Mouse (Mus musculus) liver, embryonic 16.5 days (tissue): ENCODE measurements around the gene Olfr68. TPM values are rescaled to one million over a fixed set of nuclear protein-coding genes. Genes with fewer than 3 reads are reported as not detected.
"Not testable (repeated sequence)": the region's sequence is repeated elsewhere in the genome, so short reads cannot be mapped to it uniquely, and the experiment has no call there.

ENCODE experiments used
- ATAC-seq: fragments of 200-750 bp; cut with Nextera tagmentation; 2 replicates; pipeline ENCODE4 v1.8.0; 2017; ENCODE audit warnings: low read depth, mild to moderate bottlenecking, moderate number of reproducible peaks, moderate library complexity
- H3K27ac ChIP-seq: fragments of 300-500 bp; sonication (generic); 2 replicates; pipeline ENCODE4 v1.5.1; 2014; ENCODE audit warnings: mild to moderate bottlenecking, low read length
- H3K27me3 ChIP-seq: fragments of 300-500 bp; sonication (generic); 2 replicates; pipeline ENCODE4 v1.6.1; 2014; ENCODE audit warnings: low read depth, low read length, mixed read lengths; ENCODE audit not compliant: control insufficient read depth, insufficient read depth
- H3K36me3 ChIP-seq: fragments of 300-500 bp; sonication (generic); 2 replicates; pipeline ENCODE4 v1.6.1; 2014; ENCODE audit warnings: mild to moderate bottlenecking; ENCODE audit not compliant: control insufficient read depth, insufficient read depth
- H3K4me1 ChIP-seq: fragments of 300-500 bp; sonication (generic); 2 replicates; pipeline ENCODE4 v1.6.1; 2014; ENCODE audit warnings: low read depth, low read length, mixed read lengths; ENCODE audit not compliant: control insufficient read depth
- H3K4me2 ChIP-seq: fragments of 300-500 bp; sonication (generic); 2 replicates; pipeline ENCODE4 v1.6.1; 2014; ENCODE audit warnings: low read depth, low read length, mixed read lengths
- H3K4me3 ChIP-seq: fragments of 300-500 bp; sonication (generic); 2 replicates; pipeline ENCODE4 v1.5.1; 2014; ENCODE audit warnings: low read depth, mild to moderate bottlenecking, low read length
- H3K9ac ChIP-seq: fragments of 300-500 bp; sonication (generic); 2 replicates; pipeline ENCODE4 v1.6.1; 2014; ENCODE audit warnings: low read depth, low read length
- H3K9me3 ChIP-seq: fragments of 300-500 bp; sonication (generic); replicated peaks from 2 replicates; pipeline ENCODE4 v1.6.1; 2016; ENCODE audit warnings: low read length; ENCODE audit not compliant: control insufficient read depth
- WGBS: fragments of 180-500 bp; shearing (Covaris S2); extraction: QIAGEN DNeasy Blood & Tissue Kit; methylation state at CpG from one replicate; pipeline ENCODE4 v1.1.7; 2014; ENCODE audit not compliant: insufficient replicate concordance; 5-methylcytosine and 5-hydroxymethylcytosine counted together
- polyA plus RNA-seq: library from polyadenylated mRNA; unstranded; fragments of >200 nt; fragmentation: Nextera tagmentation; extraction: Ambion mirVana; gene quantifications from 2 replicates; pipeline ENCODE4 v1.2.1, GENCODE M21; 2015

Gene Olfr68
- polyA plus RNA-seq, 1 experiment from 2014 or later = not detected

DNA sequence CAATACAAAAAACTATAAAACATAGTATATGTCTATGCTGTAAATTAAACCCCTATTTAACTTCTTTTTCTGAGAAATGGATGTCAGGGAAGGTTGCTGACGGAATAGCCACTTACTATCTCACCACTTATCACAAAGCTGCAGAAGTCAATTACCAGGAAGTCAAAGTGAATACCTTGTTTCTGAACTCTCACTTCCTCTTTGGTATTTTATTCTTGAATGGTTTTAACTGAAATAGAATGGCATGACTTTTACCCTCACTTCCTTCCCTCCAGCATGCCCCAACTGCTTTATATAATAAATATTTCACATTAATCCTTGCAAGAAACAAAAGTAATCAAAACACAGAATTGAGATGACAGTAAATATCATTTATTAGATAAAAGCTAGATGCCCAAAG is 32.7 kb upstream of the Olfr68 start:
- H3K4me2 ChIP-seq = peak overlapping the region; percentile 51
- whole genome bisulfite sequencing = 11% methylated on average over 1 of the region's 1 CpGs
- peaks cover 2% of the 10 kb centered on the region; the same call in 1 of the 2 replicates for H3K36me3 ChIP-seq
- H3K27me3 ChIP-seq = no peaks in the 10 kb centered on the region
- H3K27ac ChIP-seq = peak overlapping the region; percentile 98
- no peak for ATAC-seq
- peaks cover 9% of the 10 kb centered on the region for H3K4me1 ChIP-seq
- peak overlapping the region; percentile 69 for H3K4me3 ChIP-seq
- no peaks in the 10 kb centered on the region for H3K9me3 ChIP-seq
- H3K9ac ChIP-seq = peak overlapping the region; percentile 77

DNA sequence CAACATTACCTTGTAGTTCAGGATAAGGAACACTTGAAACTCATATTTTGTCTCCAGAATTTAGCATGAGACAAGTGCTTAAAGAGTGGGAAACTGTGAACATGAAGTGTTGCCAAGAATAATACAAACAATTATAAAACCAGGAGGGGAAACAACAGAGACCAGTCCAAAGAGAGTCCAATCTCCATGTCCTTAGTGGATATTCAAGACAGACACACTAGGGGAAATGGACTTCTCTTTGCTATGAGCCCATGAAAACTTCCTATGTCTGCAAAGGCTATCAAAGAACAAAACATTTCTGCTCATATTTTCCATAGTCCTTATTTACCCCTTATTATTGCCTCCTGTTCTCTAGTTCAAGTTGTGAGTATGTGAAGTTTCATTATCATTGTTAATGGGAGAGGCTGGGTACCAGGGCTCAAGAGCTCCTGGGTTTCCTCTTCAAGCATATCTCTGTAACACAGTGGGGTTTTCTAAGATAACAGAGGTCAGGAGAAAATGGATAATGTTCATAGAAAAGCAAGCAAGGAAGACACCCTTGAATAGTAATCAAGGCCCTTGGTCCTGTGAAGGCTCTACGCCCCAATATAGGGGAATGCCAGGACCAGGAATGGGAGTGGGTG is 31.8 kb upstream of the Olfr68 start:
- WGBS = 36% methylated on average over 1 of the region's 1 CpGs
- Histone ChIP-seq H3K9me3 (no peaks in the 10 kb centered on the region), H3K4me2 (peak overlapping the region; percentile 50), H3K9ac (peak overlapping the region; percentile 56), H3K4me3 (peak overlapping the region; percentile 48), H3K27me3 (no peaks in the 10 kb centered on the region), H3K36me3 (peaks cover 2% of the 10 kb centered on the region; the same call in 1 of the 2 replicates), H3K4me1 (peaks cover 14% of the 10 kb centered on the region), H3K27ac (peak overlapping the region; percentile 97)
- ATAC-seq = peak; percentile 45

- H3K9ac ChIP-seq = peak overlapping the region; percentile 45
- peak overlapping the region; percentile 97 for H3K27ac ChIP-seq
- ATAC-seq = 0 out of 2 replicates have a peak, but pooled peaks have one; percentile 5
- no peaks in the 10 kb centered on the region for H3K9me3 ChIP-seq
- 0 out of 2 replicates have a peak overlapping the region, but pooled peaks have one; percentile 9 for H3K4me2 ChIP-seq
- peak overlapping the region; percentile 51 for H3K4me3 ChIP-seq
- WGBS = 32% methylated on average over 3 of the region's 3 CpGs
- peaks cover 2% of the 10 kb centered on the region; the same call in 1 of the 2 replicates for H3K36me3 ChIP-seq
- H3K4me1 ChIP-seq = peaks cover 14% of the 10 kb centered on the region
- H3K27me3 ChIP-seq = no peaks in the 10 kb centered on the region
Measured at GRCm38 (mm10) chr7:103810746-103811145, 31.2 kb upstream of the Olfr68 start.

DNA sequence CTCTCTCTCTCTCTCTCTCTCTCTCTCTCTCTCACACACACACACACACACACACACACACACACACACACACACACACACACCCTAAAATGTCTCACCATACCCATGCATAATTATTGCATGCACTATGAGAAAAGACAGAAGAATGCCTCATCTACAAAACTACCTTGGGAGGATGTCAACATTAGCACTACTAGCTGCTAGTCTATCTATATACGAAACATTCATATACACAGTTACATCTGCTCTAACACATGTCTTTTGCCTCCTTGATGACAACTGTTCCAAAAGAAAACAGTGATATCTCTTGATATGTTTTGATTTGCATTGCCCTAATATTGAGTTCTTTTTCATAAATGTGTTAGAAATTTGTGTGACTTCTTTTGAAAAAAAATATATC is 30.8 kb upstream of the Olfr68 start:
- peak overlapping the region; percentile 47 for H3K9ac ChIP-seq
- peak overlapping the region; percentile 94 for H3K27ac ChIP-seq
- H3K27me3 ChIP-seq = no peaks in the 10 kb centered on the region
- H3K9me3 ChIP-seq = no peaks in the 10 kb centered on the region
- peak overlapping the region; percentile 44 for H3K4me3 ChIP-seq
- ATAC-seq = 0 out of 2 replicates have a peak, but pooled peaks have one; percentile 3
- 54% methylated on average over 1 of the region's 1 CpGs for WGBS
- H3K4me1 ChIP-seq = peaks cover 14% of the 10 kb centered on the region
- peak overlapping the region; percentile 52 for H3K4me2 ChIP-seq
- peaks cover 2% of the 10 kb centered on the region; the same call in 1 of the 2 replicates for H3K36me3 ChIP-seq

- ATAC-seq = no peak
- Histone ChIP-seq H3K9me3 (no peaks in the 10 kb centered on the region), H3K27me3 (no peaks in the 10 kb centered on the region), H3K36me3 (peaks cover 2% of the 10 kb centered on the region; the same call in 1 of the 2 replicates), H3K4me2 (peak overlapping the region; percentile 52), H3K4me1 (peaks cover 14% of the 10 kb centered on the region), H3K9ac (peak overlapping the region; percentile 47), H3K27ac (peak overlapping the region; percentile 94), H3K4me3 (peak overlapping the region; percentile 44)
- 8% methylated on average over 1 of the region's 1 CpGs for WGBS
Measured at GRCm38 (mm10) chr7:103809801-103810155, 30.3 kb upstream of the Olfr68 start.

DNA sequence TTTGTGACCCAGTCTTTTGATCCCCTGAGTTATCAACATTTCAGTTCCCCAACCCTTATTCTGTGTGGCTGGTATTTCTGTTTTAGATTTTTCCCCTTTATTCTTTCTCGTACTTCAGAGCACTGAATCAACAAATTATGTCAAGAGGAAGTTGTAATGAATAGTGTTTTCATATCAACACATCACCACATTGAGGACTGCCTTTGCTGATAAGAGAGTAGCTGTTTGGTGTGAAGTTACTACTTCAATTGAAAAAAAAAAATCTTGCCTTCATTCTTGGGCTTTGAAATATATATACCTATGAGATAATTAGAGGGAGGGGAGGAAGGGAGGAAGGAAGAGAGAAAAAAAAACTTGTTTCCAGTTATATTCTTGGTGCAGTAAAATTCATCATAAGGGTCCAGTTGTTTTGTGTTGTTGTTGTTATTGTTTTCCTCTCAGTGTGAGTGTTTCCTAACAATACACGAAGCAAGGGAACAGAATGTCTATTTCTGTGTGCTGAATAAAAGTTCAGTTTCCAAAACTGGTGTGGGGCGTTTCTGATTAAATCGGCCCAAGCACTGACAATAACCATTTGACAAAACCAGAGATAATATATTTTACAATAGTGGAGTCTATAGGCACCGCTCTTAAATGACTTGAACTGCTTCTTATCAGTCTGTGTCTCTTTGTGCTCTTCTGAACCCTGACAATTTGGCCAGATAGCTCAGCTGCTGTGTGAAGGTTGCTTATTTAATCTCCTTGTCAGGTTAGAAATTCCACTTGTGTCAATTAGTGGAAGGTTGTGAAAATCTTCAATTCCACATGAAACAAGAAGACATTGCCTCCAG is 29.7 kb upstream of the Olfr68 start:
- 11% methylated on average over 5 of the region's 5 CpGs for WGBS
- Histone ChIP-seq H3K9ac (peak overlapping the region; percentile 47), H3K4me3 (peak overlapping the region; percentile 44), H3K27ac (peak overlapping the region; percentile 94), H3K9me3 (no peaks in the 10 kb centered on the region), H3K36me3 (peaks cover 2% of the 10 kb centered on the region; the same call in 1 of the 2 replicates), H3K4me2 (peak overlapping the region; percentile 52), H3K4me1 (peaks cover 14% of the 10 kb centered on the region), H3K27me3 (no peaks in the 10 kb centered on the region)
- no peak for ATAC-seq

DNA sequence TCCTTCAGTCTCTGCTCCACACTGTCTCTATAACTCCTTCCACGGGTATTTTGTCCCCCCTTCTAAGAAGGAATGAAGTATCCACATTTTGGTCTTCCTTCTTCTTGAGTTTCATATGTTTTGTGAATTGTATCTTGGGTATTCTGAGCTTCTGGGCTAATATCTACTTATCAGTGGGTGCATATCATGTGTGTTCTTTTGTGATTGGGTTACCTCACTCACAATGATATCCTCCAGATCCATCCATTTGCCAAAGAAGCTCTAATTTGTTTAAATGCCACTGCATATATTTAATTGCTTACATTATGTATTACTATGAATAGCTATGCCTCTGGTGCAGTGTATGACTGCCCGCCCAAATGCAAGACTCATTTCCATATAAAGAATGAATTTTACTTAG is 28.6 kb upstream of the Olfr68 start:
- Histone ChIP-seq H3K27ac (peak overlapping the region; percentile 91), H3K4me2 (peak overlapping the region; percentile 34), H3K4me1 (peaks cover 14% of the 10 kb centered on the region)
- not testable (repeated sequence) for H3K36me3 ChIP-seq, H3K27me3 ChIP-seq, H3K4me3 ChIP-seq, H3K9ac ChIP-seq, H3K9me3 ChIP-seq, ATAC-seq
- WGBS = 34% methylated on average over 2 of the region's 2 CpGs

- H3K9me3 ChIP-seq = no peaks in the 10 kb centered on the region
- no peak for ATAC-seq
- H3K4me1 ChIP-seq = peaks cover 14% of the 10 kb centered on the region
- H3K9ac ChIP-seq = peak overlapping the region; percentile 54
- H3K27me3 ChIP-seq = no peaks in the 10 kb centered on the region
- no peak overlapping the region for H3K4me3 ChIP-seq
- WGBS = 60% methylated on average over 1 of the region's 1 CpGs
- H3K36me3 ChIP-seq = no peaks in the 10 kb centered on the region
- no peak overlapping the region for H3K4me2 ChIP-seq
- H3K27ac ChIP-seq = peak overlapping the region; percentile 86
Measured at GRCm38 (mm10) chr7:103806856-103807255, 27.4 kb upstream of the Olfr68 start.
